Mouse (Mus musculus) lung, postnatal 25 days (tissue): ENCODE results near the gene Vmn1r184.
"Not testable (repeated sequence)": the region's sequence is repeated elsewhere in the genome, so short reads cannot be mapped to it uniquely, and the experiment has no call there.

Experiments
- DNase-seq: peaks from one replicate; pipeline ENCODE4 v3.0.0; 2022; ENCODE audit warnings: low spot score

Vmn1r184 gene

DNA sequence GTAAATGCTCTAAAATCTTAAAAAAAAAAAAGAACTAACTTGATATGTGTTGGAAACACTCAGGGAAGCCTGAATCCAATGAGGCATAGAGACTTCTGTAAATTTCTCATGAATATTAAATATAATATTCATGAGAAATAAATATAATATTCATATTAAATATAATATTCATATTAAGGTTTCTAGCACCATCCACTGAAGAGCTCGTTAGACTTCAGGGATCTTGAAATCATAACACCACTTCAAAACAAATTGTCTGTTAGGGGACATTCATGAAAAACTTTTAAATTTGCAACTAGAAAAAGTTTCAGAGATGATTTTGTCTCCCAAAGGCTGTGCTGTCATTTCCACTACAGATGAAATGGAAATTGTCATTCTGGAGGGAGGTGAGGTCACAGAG, at the start of gene Vmn1r184:
Gene Vmn1r184 (plus strand): TSS at position 301 of the 400 bp plus-strand sequence.
- DNase-seq, result not testable (repeated sequence)

DNA sequence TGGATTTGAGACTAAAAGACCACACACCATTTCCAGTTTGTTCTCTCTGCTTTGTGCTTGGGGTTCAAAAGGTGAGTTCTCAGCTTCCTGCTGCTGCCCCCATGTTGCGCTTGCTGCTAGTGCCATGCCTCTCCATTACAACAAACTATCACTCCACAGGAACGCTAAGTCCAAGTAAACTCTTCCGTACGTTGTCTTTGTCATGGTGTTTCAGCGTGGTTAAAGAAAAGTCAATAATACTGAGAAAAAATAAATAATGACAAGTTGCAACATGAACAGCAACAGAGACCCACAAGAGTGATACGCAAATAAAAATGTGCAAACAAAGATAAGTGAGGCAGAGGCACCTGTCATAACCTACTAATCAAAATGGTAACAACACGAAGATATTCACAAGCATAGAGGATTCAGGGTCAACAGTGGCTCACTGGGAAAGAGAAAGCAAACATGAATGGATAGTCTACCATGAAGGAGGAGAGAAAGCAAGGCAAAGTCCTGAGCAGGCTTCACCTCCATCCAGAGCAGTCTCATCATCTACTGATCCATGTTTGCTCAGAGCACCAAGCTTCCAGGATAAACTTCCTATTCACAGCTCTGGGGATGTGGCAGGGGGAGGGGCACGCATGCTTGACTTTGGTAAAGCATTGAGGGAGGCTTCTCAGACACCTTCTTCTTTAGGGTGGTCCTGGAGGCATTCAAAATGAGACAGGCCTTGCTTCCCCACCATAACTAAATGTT, 43.5 kb downstream of the Vmn1r184 start:
- DNase-seq, result not testable (repeated sequence)

DNA sequence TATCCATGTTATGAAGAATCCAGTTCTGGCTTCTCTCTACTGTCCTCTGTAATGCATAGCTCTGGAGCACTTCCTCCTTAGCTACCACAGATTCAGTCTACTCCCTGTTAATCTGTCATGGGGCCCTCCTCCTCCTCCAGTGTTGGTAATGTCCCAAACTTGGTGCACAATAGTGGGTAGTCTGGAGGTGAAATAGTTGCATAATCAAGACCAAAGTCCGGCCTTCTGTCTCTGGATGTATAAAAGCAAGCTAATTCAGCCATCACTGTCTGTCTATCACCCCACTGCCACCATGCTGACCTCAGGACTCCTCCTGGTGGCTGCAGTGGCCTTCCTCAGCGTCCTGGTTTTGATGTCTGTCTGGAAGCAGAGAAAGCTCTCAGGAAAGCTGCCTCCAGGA, 46.8 kb downstream of the Vmn1r184 start, which contains the start of gene Cyp2a4:
Gene Cyp2a4 (plus strand): TSS at position 244 of the 400 bp plus-strand sequence.
- DNase-seq, result not testable (repeated sequence)

DNA sequence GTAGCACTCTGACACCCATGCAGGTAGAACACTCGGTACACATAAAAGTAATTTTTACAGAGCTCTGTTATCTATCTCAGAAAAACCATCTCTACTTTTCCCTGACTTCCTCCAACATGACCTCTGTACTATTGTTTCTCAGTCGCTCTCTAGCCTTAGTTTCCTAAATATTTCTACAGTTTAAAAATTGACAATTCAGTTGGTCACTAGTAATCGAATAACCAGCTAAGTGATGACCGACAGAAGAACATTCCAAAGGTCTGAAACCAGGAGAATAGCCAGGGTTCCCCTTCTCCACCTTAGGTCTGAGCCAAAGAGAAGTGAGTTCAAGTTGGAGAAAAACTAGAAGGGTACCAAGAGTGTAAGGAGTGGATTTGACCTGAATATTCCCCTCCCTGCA, 51.7 kb downstream of the Vmn1r184 start:
- DNase-seq, result not testable (repeated sequence)

DNA sequence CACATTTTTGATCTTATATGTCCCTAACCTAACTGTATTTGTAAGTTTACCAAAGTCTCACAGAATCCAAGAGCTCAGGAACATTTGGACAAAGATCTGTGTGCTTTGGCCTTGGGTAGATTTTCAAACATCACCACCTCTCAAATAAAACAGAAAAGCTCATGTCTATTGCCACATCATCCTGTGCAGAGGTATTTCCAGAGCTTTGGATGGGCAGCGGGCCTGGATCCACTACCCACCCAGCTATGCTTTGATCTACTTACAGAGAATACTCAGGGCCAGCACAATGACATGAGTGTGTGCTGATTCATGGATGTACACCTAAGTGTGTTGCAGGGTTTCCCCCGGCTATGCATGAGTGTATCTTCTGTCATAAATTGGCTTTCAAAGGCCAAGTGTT, 55.1 kb downstream of the Vmn1r184 start:
- DNase-seq, result not testable (repeated sequence)

DNA sequence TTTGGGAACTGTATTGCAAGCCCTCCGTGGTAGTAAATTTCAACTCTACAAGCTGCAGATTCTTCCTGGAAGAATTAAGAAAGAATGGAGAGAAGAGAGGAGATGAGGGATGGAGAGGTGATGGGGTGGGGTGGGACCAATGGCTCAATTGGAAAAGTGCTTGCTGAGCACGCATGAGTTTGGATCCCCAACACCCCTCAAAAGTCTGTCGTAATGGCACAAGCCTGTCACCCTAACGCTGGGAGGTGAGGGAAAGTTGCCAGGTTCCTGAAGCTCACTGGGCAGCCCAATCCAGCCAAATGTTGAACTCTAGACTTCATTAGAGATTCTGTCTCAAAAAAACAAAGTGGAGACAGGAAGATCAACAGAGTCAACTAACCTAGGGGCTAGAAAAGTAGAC, 55.7 kb downstream of the Vmn1r184 start:
- DNase-seq, result not testable (repeated sequence)
